Mouse (Mus musculus) heart, postnatal 4 days (tissue): ENCODE data around the gene Rab3il1. TPM values are rescaled to one million over a fixed set of nuclear protein-coding genes. Genes with fewer than 3 reads are reported as not detected.

Experiments used
- DNase-seq: peaks from one replicate; pipeline ENCODE4 v3.0.0; 2021
- total RNA-seq, 2 experiments: library from RNA; stranded (reverse); gene quantifications; 2 replicates each; pipeline ENCODE4 v1.2.3; 2021

The Rab3il1 gene
- total RNA-seq, 2 experiments from 2014 or later = 12.2 to 12.5 TPM

GRCm38 (mm10) chr19:10041388-10042148, 40.1 kb downstream of the Rab3il1 start, which contains the start of gene Fads3:
TSS of gene Fads3 (plus strand) at chr19:10041569.
- peak; percentile 89 for DNase-seq

GRCm38 (mm10) chr19:10042232-10042631, 40.8 kb downstream of the Rab3il1 start:
- DNase-seq = peak; percentile 57

GRCm38 (mm10) chr19:10042816-10043215, 41.3 kb downstream of the Rab3il1 start:
- DNase-seq = no peak

GRCm38 (mm10) chr19:10043643-10044042, 42.2 kb downstream of the Rab3il1 start:
- DNase-seq = peak; percentile 87

- DNase-seq = no peak
Measured at GRCm38 (mm10) chr19:10045707-10046106, 44.2 kb downstream of the Rab3il1 start.

GRCm38 (mm10) chr19:10046346-10046745, 44.9 kb downstream of the Rab3il1 start:
- peak; percentile 57 for DNase-seq

- no peak for DNase-seq
Measured at GRCm38 (mm10) chr19:10046983-10047382, 45.5 kb downstream of the Rab3il1 start.

GRCm38 (mm10) chr19:10049533-10049932, 48.1 kb downstream of the Rab3il1 start:
- DNase-seq = no peak

GRCm38 (mm10) chr19:10050438-10050837, 49.0 kb downstream of the Rab3il1 start:
- no peak for DNase-seq

GRCm38 (mm10) chr19:10052698-10053097, 51.2 kb downstream of the Rab3il1 start:
- no peak for DNase-seq

GRCm38 (mm10) chr19:10053692-10054260, 52.3 kb downstream of the Rab3il1 start:
- DNase-seq = peak; percentile 52

- DNase-seq = no peak
Measured at GRCm38 (mm10) chr19:10054361-10055075, 53.0 kb downstream of the Rab3il1 start.

- no peak for DNase-seq
Measured at GRCm38 (mm10) chr19:10055261-10055660, 53.8 kb downstream of the Rab3il1 start.

GRCm38 (mm10) chr19:10055783-10056660, 54.6 kb downstream of the Rab3il1 start:
- DNase-seq = no peak

GRCm38 (mm10) chr19:10056686-10057085, 55.2 kb downstream of the Rab3il1 start:
- no peak for DNase-seq

GRCm38 (mm10) chr19:10057486-10058351, 56.2 kb downstream of the Rab3il1 start:
- DNase-seq = no peak

GRCm38 (mm10) chr19:10058352-10058825, 56.9 kb downstream of the Rab3il1 start:
- DNase-seq = no peak

- DNase-seq = no peak
Measured at GRCm38 (mm10) chr19:10058876-10059427, 57.5 kb downstream of the Rab3il1 start.

GRCm38 (mm10) chr19:10059911-10060567, 58.6 kb downstream of the Rab3il1 start:
- DNase-seq = peak; percentile 52
